Mouse (Mus musculus): ENCODE measurements around the gene Pla1a.

- TF ChIP-seq POLR2A (IDR thresholded peaks at IDR 0.05; ENCODE audit: borderline replicate concordance, low read depth, low read length) (no peak), CTCF (IDR thresholded peaks at IDR 0.05; ENCODE audit: low read depth, low read length) (no peak)
Measured at GRCm38 (mm10) chr16:38373941-38374340, 59.0 kb downstream of the Pla1a start.

Measured in bone marrow macrophage, adult 2 months (primary cell).